18 mouse cellular contexts compared by ENCODE assay signal in genomic region chr17:25298094-25298493, GRCm38 (mm10). TPM values are rescaled to one million over a fixed set of nuclear protein-coding genes. Genes with fewer than 3 reads are reported as not detected.
"Had no signal": no experiment of that assay in that cellular context is flagged by ENCODE, and none has a peak within 500 bp of the region (broad histone marks: within the 10 kb centered on the region; RNA-seq: fewer than 3 reads in every experiment).

Prss34 (plus strand) TSS chr17:25298394.

- H3K4me1 ChIP-seq: midbrain, embryonic 13.5 days; neural tube, embryonic 15.5 days had no signal

- H3K27ac ChIP-seq: left cerebral cortex, adult 2 months; liver, embryonic 14.5 days; midbrain, embryonic 13.5 days; neural tube, embryonic 15.5 days had no signal

- H3K9me3 ChIP-seq: midbrain, embryonic 13.5 days; neural tube, embryonic 15.5 days had no signal

- H3K4me2 ChIP-seq: midbrain, embryonic 13.5 days; neural tube, embryonic 15.5 days had no signal

- H3K36me3 ChIP-seq: midbrain, embryonic 13.5 days; neural tube, embryonic 15.5 days had no signal

- H3K4me3 ChIP-seq: left cerebral cortex, adult 2 months; midbrain, embryonic 13.5 days; myocyte; neural tube, embryonic 15.5 days had no signal

- DNase-seq: kidney, adult 8-10 months; kidney, postnatal 25 days; liver; lung, adult 2 months; lung, postnatal 36 days; thymus, postnatal 36 days had no signal

- ATAC-seq: intestine, embryonic 16.5 days; lung, postnatal 0 days; midbrain, embryonic 13.5 days had no signal

- H3K9ac ChIP-seq: liver, embryonic 14.5 days; midbrain, embryonic 13.5 days; neural tube, embryonic 15.5 days had no signal

- H3K27me3 ChIP-seq: midbrain, embryonic 13.5 days; neural tube, embryonic 15.5 days had no signal

RNA-seq across cellular contexts. Expression of gene Prss34, which starts in this region (rescaled TPM):
- total RNA-seq: layer of hippocampus, postnatal 25 days; left cerebral cortex, adult 2 months; left cerebral cortex, postnatal 14 days; megakaryocyte-erythroid progenitor cell, adult 5-6 weeks; midbrain, postnatal 0 days had no signal
- polyA plus RNA-seq: limb, embryonic 11.5 days; midbrain, embryonic 13.5 days; midbrain, postnatal 0 days; myocyte had no signal
